Mouse (Mus musculus) CH12.LX (cell line): ENCODE measurements around the gene Atxn7l3. TPM values are rescaled to one million over a fixed set of nuclear protein-coding genes. Genes with fewer than 3 reads are reported as not detected.

Experiments used
- DNase-seq: peaks from one replicate; pipeline ENCODE4 v3.0.0-alpha.2; 2013; ENCODE audit errors: extremely low read depth
- H3K27ac ChIP-seq: 2 replicates; pipeline ENCODE4 v1.5.1; 2012; ENCODE audit warnings: low read depth, mild to moderate bottlenecking, control low read depth, moderate library complexity; ENCODE audit not compliant: insufficient read depth
- H3K27me3 ChIP-seq: replicated peaks from 2 replicates; pipeline ENCODE3; 2012; ENCODE audit warnings: inconsistent platforms
- H3K36me3 ChIP-seq, 2 experiments: replicated peaks in 1 of 2; 2 replicates each; pipeline versions ENCODE3 to v1.6.1; 2012; ENCODE audit warnings: inconsistent platforms in 1 of 2, low read length in 1 of 2, mild to moderate bottlenecking in 1 of 2, mixed read lengths in 1 of 2, moderate library complexity in 1 of 2; ENCODE audit not compliant: control insufficient read depth in 1 of 2, insufficient read depth in 1 of 2
- H3K4me1 ChIP-seq, 2 experiments: 2 replicates each; pipeline ENCODE4 v1.6.1; 2012; ENCODE audit warnings: inconsistent platforms in 1 of 2, moderate library complexity in 1 of 2; ENCODE audit not compliant: insufficient read depth in 2 of 2, control insufficient read depth in 1 of 2
- H3K4me2 ChIP-seq: 2 replicates; pipeline ENCODE4 v1.6.1; 2012; ENCODE audit warnings: low read depth, mild to moderate bottlenecking, control low read depth; ENCODE audit not compliant: poor library complexity, insufficient read depth, severe bottlenecking
- H3K4me3 ChIP-seq, 3 experiments: fragments of 150-350 bp in 1 of 3; sonication (generic) in 1 of 3; replicated peaks in 1 of 3; 2 replicates each; pipeline versions ENCODE3 to v1.5.1; 2011 to 2012; ENCODE audit warnings: low read depth in 2 of 3, low read length in 2 of 3, mild to moderate bottlenecking in 2 of 3, moderate library complexity in 2 of 3, control low read depth in 1 of 3, improper control_type of control experiment in 1 of 3, inconsistent platforms in 1 of 3, mixed read lengths in 1 of 3; ENCODE audit not compliant: poor library complexity in 1 of 3
- H3K79me2 ChIP-seq: replicated peaks from 2 replicates; pipeline ENCODE4 v1.6.1; 2012; ENCODE audit warnings: mild to moderate bottlenecking, moderate library complexity; ENCODE audit not compliant: control insufficient read depth, poor library complexity, insufficient read depth, severe bottlenecking; ENCODE audit errors: extremely low read depth
- H3K9ac ChIP-seq: 2 replicates; pipeline ENCODE4 v1.6.1; 2012; ENCODE audit warnings: low read depth, mild to moderate bottlenecking, control low read depth, moderate library complexity; ENCODE audit not compliant: insufficient read depth
- H3K9me3 ChIP-seq: replicated peaks from 2 replicates; pipeline ENCODE3; 2012; ENCODE audit warnings: low read length, inconsistent platforms, mixed read lengths
- BHLHE40 ChIP-seq: IDR thresholded peaks from 2 replicates; pipeline ENCODE4 v1.6.1; 2011; ENCODE audit warnings: mild to moderate bottlenecking, low read depth, low read length, improper control_type of control experiment
- CHD2 ChIP-seq: IDR thresholded peaks from 2 replicates; pipeline ENCODE4 v1.6.1; 2011; ENCODE audit warnings: low read length, improper control_type of control experiment
- E2F4 ChIP-seq: IDR thresholded peaks from 2 replicates; pipeline ENCODE4 v1.6.1; 2011; ENCODE audit warnings: low read depth, low read length, improper control_type of control experiment; ENCODE audit not compliant: insufficient replicate concordance
- EP300 ChIP-seq: IDR thresholded peaks from 2 replicates; pipeline ENCODE4 v1.6.1; 2011; ENCODE audit warnings: low read length, improper control_type of control experiment
- ETS1 ChIP-seq: conservative IDR thresholded peaks from 2 replicates; pipeline ENCODE4 v1.6.1; 2012; ENCODE audit warnings: low read depth, mild to moderate bottlenecking, inconsistent platforms, low read length, improper control_type of control experiment, moderate library complexity
- JUN ChIP-seq: IDR thresholded peaks from 2 replicates; pipeline ENCODE4 v1.6.1; 2011; ENCODE audit warnings: low read depth, mild to moderate bottlenecking, low read length, improper control_type of control experiment, moderate library complexity; ENCODE audit not compliant: insufficient read depth
- KAT2A ChIP-seq: IDR thresholded peaks from 2 replicates; pipeline ENCODE4 v1.6.1; 2012; ENCODE audit warnings: low read length, improper control_type of control experiment, inconsistent platforms; ENCODE audit not compliant: insufficient replicate concordance
- MAFK ChIP-seq: IDR thresholded peaks from 2 replicates; pipeline ENCODE4 v1.6.1; 2011; ENCODE audit warnings: low read length, improper control_type of control experiment; ENCODE audit not compliant: insufficient replicate concordance
- MYC ChIP-seq: IDR thresholded peaks from 2 replicates; pipeline ENCODE4 v1.6.1; 2011; ENCODE audit warnings: low read depth, mild to moderate bottlenecking, improper control_type of control experiment, low read length
- NRF1 ChIP-seq: IDR thresholded peaks from 2 replicates; pipeline ENCODE4 v1.6.1; 2014; ENCODE audit warnings: low read depth, mild to moderate bottlenecking, inconsistent platforms, low read length, improper control_type of control experiment, moderate library complexity
- POLR2AphosphoS2 ChIP-seq: IDR thresholded peaks from 2 replicates; pipeline ENCODE4 v1.6.1; 2011; ENCODE audit warnings: low read depth, low read length, improper control_type of control experiment
- RAD21 ChIP-seq: IDR thresholded peaks from 2 replicates; pipeline ENCODE4 v1.6.1; 2011; ENCODE audit warnings: low read depth, mild to moderate bottlenecking, low read length, improper control_type of control experiment, moderate library complexity
- RCOR1 ChIP-seq: conservative IDR thresholded peaks from 2 replicates; pipeline ENCODE4 v1.6.1; 2012; ENCODE audit warnings: low read depth, mild to moderate bottlenecking, inconsistent platforms, low read length, improper control_type of control experiment
- TBP ChIP-seq: conservative IDR thresholded peaks from 2 replicates; pipeline ENCODE4 v1.6.1; 2011; ENCODE audit warnings: low read depth, low read length, improper control_type of control experiment
- ZC3H11A ChIP-seq: IDR thresholded peaks from 2 replicates; pipeline ENCODE4 v1.6.1; 2012; ENCODE audit warnings: low read depth, mild to moderate bottlenecking, inconsistent platforms, low read length, improper control_type of control experiment
- ZMIZ1 ChIP-seq: IDR thresholded peaks from 2 replicates; pipeline ENCODE4 v1.6.1; 2012; ENCODE audit warnings: low read depth, mild to moderate bottlenecking, inconsistent platforms, low read length, improper control_type of control experiment
- dilution Hi-C: fragments of 300-500 bp; cut with MboI; formaldehyde crosslinking; loops from 2 replicates; pipeline ENCODE4 v1.14.3; 2020; ENCODE audit warnings: low sequenced_read_pairs; ENCODE audit not compliant: extremely low pct_unique_long_range_greater_than_20kb, extremely low pct_ligation_motif_present
- in situ Hi-C: fragments of 300-500 bp; cut with MboI; formaldehyde crosslinking; loops from 3 replicates; pipeline ENCODE4 v1.14.3; 2019; ENCODE audit warnings: low sequenced_read_pairs, low pct_ligation_motif_present, low pct_unique_long_range_greater_than_20kb, mixed read lengths
- polyA plus RNA-seq: library from polyadenylated mRNA; unstranded; fragments of >175 nt; gene quantifications from 2 replicates; pipeline ENCODE4 v1.2.1, GENCODE M21; 2012; ENCODE audit warnings: low read depth; ENCODE audit not compliant: insufficient read length
- total RNA-seq, 2 experiments: library from RNA; depleted of rRNA; stranded (reverse); fragments of 300-350 nt in 1 of 2; fragments of >200 nt in 1 of 2; gene quantifications; 2 replicates each; pipeline ENCODE4 v1.2.3; 2012 to 2014

Gene Atxn7l3
- total and polyA plus RNA-seq, 3 experiments, result 40.7 to 59.0 (median 46.6) TPM

- no peak for DNase-seq
- peaks cover 6% of the 10 kb centered on the region; the same call in 1 of the 2 replicates for H3K79me2 ChIP-seq
- H3K27me3 ChIP-seq, result no peaks in the 10 kb centered on the region
- no peak overlapping the region for H3K4me2 ChIP-seq
- no peaks in the 10 kb centered on the region for H3K9me3 ChIP-seq
- no peak for TF ChIP-seq ZC3H11A
- TF ChIP-seq RCOR1, result no peak
- TF ChIP-seq E2F4, result no peak
- no peak for TF ChIP-seq BHLHE40
- no peak for TF ChIP-seq ETS1
- no peak for TF ChIP-seq KAT2A
- TF ChIP-seq JUN, result no peak
- no peak for TF ChIP-seq NRF1
- TF ChIP-seq CHD2, result no peak
- TF ChIP-seq EP300, result no peak
- TF ChIP-seq POLR2AphosphoS2, result no peak; the same call in 1 of the 2 replicates
- no peak for TF ChIP-seq TBP
- no peak for TF ChIP-seq MAFK
- dilution Hi-C loops (no loop called here), in situ Hi-C loops (loop anchor here (5.0 kb wide), 1 partner anchor 122 kb away; no protein-coding TSS in a partner anchor)
- no peak overlapping the region for H3K4me3 ChIP-seq
- no peak overlapping the region for H3K27ac ChIP-seq
- peaks cover 20 to 62% of the 10 kb centered on the region in 2 experiments for H3K4me1 ChIP-seq
- peaks cover 62 to 89% of the 10 kb centered on the region in 2 experiments for H3K36me3 ChIP-seq
- H3K9ac ChIP-seq, result no peak overlapping the region
Measured at GRCm38 (mm10) chr11:102290141-102290540, 6.3 kb downstream of the Atxn7l3 start.

GRCm38 (mm10) chr11:102289511-102290100 is 6.8 kb downstream of the Atxn7l3 start:
- in situ Hi-C loops (loop anchor here (5.0 kb wide), 1 partner anchor 123 kb away; no protein-coding TSS in a partner anchor), dilution Hi-C loops (no loop called here)
- no peak overlapping the region for H3K27ac ChIP-seq
- H3K4me3 ChIP-seq, result no peak overlapping the region
- peaks cover 4% of the 10 kb centered on the region; the same call in 1 of the 2 replicates for H3K79me2 ChIP-seq
- H3K27me3 ChIP-seq, result no peaks in the 10 kb centered on the region
- TF ChIP-seq MYC (no peak), ZMIZ1 (peak; percentile 30; the same call in 1 of the 2 replicates), RAD21 (no peak)
- peaks cover 62 to 84% of the 10 kb centered on the region in 2 experiments for H3K36me3 ChIP-seq
- DNase-seq, result no peak
- H3K9ac ChIP-seq, result no peak overlapping the region
- H3K9me3 ChIP-seq, result no peaks in the 10 kb centered on the region
- peaks cover 16 to 57% of the 10 kb centered on the region in 2 experiments for H3K4me1 ChIP-seq
- H3K4me2 ChIP-seq, result no peak overlapping the region
